Mouse (Mus musculus) thymus, adult 2 months (tissue): ENCODE data around the gene Cyp1b1.

Source experiments
- CTCF ChIP-seq: fragments of 200-500 bp; IDR thresholded peaks from 2 replicates; pipeline ENCODE4 v1.5.1; 2012; ENCODE audit warnings: mild to moderate bottlenecking, control low read depth, low read length, moderate library complexity, borderline replicate concordance; ENCODE audit not compliant: control insufficient read depth, poor library complexity, insufficient read depth; ENCODE audit errors: extremely low read depth
- POLR2A ChIP-seq: fragments of 200-500 bp; IDR thresholded peaks from 2 replicates; pipeline ENCODE4 v1.6.1; 2012; ENCODE audit warnings: mild to moderate bottlenecking, low read length, control low read depth, moderate library complexity; ENCODE audit not compliant: control insufficient read depth, poor library complexity, insufficient read depth; ENCODE audit errors: extremely low read depth

GRCm38 (mm10) chr17:79705671-79706455, 9.0 kb downstream of the Cyp1b1 start:
- TF ChIP-seq POLR2A (no peak), CTCF (no peak)
